8 mouse cellular contexts compared by ENCODE assay signal in the genomic region with DNA sequence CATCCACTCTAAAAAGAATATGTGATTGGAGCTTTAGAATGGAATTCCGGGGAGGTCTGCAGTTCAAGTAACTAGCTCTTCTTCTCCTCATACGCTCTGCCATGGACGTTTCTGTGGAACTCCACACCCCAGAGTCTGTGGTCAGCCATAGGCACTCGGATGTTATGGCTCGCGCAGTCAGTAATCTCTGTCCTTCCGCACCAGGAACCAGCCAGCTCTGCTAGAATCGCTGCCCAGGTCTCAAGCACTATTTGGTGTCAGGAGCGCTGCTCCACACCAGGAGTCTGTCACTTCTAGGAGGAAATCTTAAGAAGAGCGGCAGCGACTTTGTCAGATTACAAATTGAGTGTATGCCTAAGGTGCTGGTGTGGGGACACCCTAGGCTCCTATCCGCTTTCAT. TPM values are rescaled to one million over a fixed set of nuclear protein-coding genes. Genes with fewer than 3 reads are reported as not detected.
DNase-seq lines count a peak whose midpoint lies in the region; ATAC-seq and TF ChIP-seq lines count a peak whose summit lies in the region.

No protein-coding gene starts in this region.

- no peaks in the 10 kb centered on the region for H3K9me3 ChIP-seq in embryonic facial prominence, embryonic 10.5 days
- no peaks in the 10 kb centered on the region for H3K9me3 ChIP-seq in hindbrain, embryonic 16.5 days (ENCODE audit: control insufficient read depth, low read length)
- no peaks in the 10 kb centered on the region for H3K9me3 ChIP-seq in midbrain, embryonic 13.5 days

- no peak for DNase-seq in gastrocnemius, adult 2 months
- DNase-seq in gastrocnemius, postnatal 25 days, result no peak
- DNase-seq in embryonic facial prominence, embryonic 10.5 days (ENCODE audit: low spot score), result peak; percentile 40
- DNase-seq in layer of hippocampus, adult 8-10 months (ENCODE audit: low spot score in 2 of 2), result no peak
- no peak for DNase-seq in right cerebral cortex, postnatal 25 days
- no peak for DNase-seq in layer of hippocampus, postnatal 14 days (ENCODE audit: low spot score in 2 of 2)

- H3K36me3 ChIP-seq in embryonic facial prominence, embryonic 10.5 days (replicated peaks), result no peaks in the 10 kb centered on the region
- H3K36me3 ChIP-seq in hindbrain, embryonic 16.5 days (ENCODE audit: control insufficient read depth, insufficient read depth, low read length), result no peaks in the 10 kb centered on the region
- H3K36me3 ChIP-seq in midbrain, embryonic 13.5 days, result no peaks in the 10 kb centered on the region

- whole genome bisulfite sequencing in embryonic facial prominence, embryonic 10.5 days, result 3% methylated on average over 12 of the region's 12 CpGs
- 3% methylated on average over 12 of the region's 12 CpGs for WGBS in hindbrain, embryonic 16.5 days
- WGBS in midbrain, embryonic 13.5 days, result under 1% methylated on average over 12 of the region's 12 CpGs

- no peak overlapping the region for H3K9ac ChIP-seq in hindbrain, embryonic 16.5 days (ENCODE audit: low read depth, low read length)
- H3K9ac ChIP-seq in midbrain, embryonic 13.5 days (replicated peaks), result no peak overlapping the region

- H3K4me3 ChIP-seq in gastrocnemius, adult 2 months, result peak overlapping the region; percentile 72
- peak overlapping the region; percentile 66 for H3K4me3 ChIP-seq in embryonic facial prominence, embryonic 10.5 days
- H3K4me3 ChIP-seq in hindbrain, embryonic 16.5 days (ENCODE audit: low read length), result no peak overlapping the region
- H3K4me3 ChIP-seq in midbrain, embryonic 13.5 days (replicated peaks), result peak overlapping the region; percentile 35; the same call in 1 of the 2 replicates

- H3K4me1 ChIP-seq in embryonic facial prominence, embryonic 10.5 days, result peaks cover 33% of the 10 kb centered on the region
- peaks cover 9% of the 10 kb centered on the region for H3K4me1 ChIP-seq in hindbrain, embryonic 16.5 days (ENCODE audit: control insufficient read depth, insufficient read depth, low read depth, low read length)
- peaks cover 23% of the 10 kb centered on the region for H3K4me1 ChIP-seq in midbrain, embryonic 13.5 days (replicated peaks)

- intact Hi-C loops in gastrocnemius, adult 2 months (cut with DNase I), result loop anchor here (5.0 kb wide), 2 partner anchors 521 to 964 kb away; no protein-coding TSS in a partner anchor

- no peak for ATAC-seq in hindbrain, embryonic 16.5 days
- no peak for ATAC-seq in midbrain, embryonic 13.5 days

- peak overlapping the region; percentile 85 for H3K27ac ChIP-seq in gastrocnemius, adult 2 months
- H3K27ac ChIP-seq in embryonic facial prominence, embryonic 10.5 days (replicated peaks), result peak overlapping the region; percentile 82; the same call in 1 of the 2 replicates
- no peak overlapping the region for H3K27ac ChIP-seq in hindbrain, embryonic 16.5 days (ENCODE audit: low read depth, low read length)
- H3K27ac ChIP-seq in midbrain, embryonic 13.5 days, result no peak overlapping the region

- H3K4me2 ChIP-seq in hindbrain, embryonic 16.5 days (ENCODE audit: low read length), result peak overlapping the region; percentile 49
- H3K4me2 ChIP-seq in midbrain, embryonic 13.5 days (replicated peaks), result peak overlapping the region; percentile 55

- TF ChIP-seq CTCF in gastrocnemius, adult 2 months (IDR thresholded peaks at IDR 0.05), result no peak

- H3K27me3 ChIP-seq in embryonic facial prominence, embryonic 10.5 days (replicated peaks; ENCODE audit: low read depth, poor library complexity, severe bottlenecking), result peaks cover 97% of the 10 kb centered on the region
- peaks cover 54% of the 10 kb centered on the region for H3K27me3 ChIP-seq in hindbrain, embryonic 16.5 days (replicated peaks; ENCODE audit: control insufficient read depth, insufficient read depth, low read length)
- peaks cover 95% of the 10 kb centered on the region for H3K27me3 ChIP-seq in midbrain, embryonic 13.5 days

RNA-seq across cellular contexts. Expression of a gene that starts 3.8 kb away (rescaled TPM):
- 1 to 10 TPM; 2.7 to 4.2 TPM for total RNA-seq in gastrocnemius, adult 2 months (2021)
- 1 to 10 TPM; 2.7 to 2.9 TPM for total RNA-seq in gastrocnemius, postnatal 25 days (2021)
- 13.8 and 23.6 TPM in 2 replicates for polyA plus RNA-seq in embryonic facial prominence, embryonic 10.5 days (2016; fragmentation: Nextera tagmentation; extraction: Ambion mirVana)
- 9.3 and 14.5 TPM in 2 replicates for polyA plus RNA-seq in hindbrain, embryonic 16.5 days (2015; fragmentation: Nextera tagmentation; extraction: Ambion mirVana)
- 7.8 and 9.2 TPM in 2 replicates for polyA plus RNA-seq in midbrain, embryonic 13.5 days (2015; fragmentation: Nextera tagmentation; extraction: Ambion mirVana)
- total RNA-seq in layer of hippocampus, adult 8-10 months (2022), result 1 to 10 TPM; 3.5 to 4.0 (median 3.6) TPM
- total RNA-seq in layer of hippocampus, postnatal 14 days (2021), result 1 to 10 TPM; 8.2 to 9.2 TPM

Comparison
In these comparisons a context has a peak if more than half of its experiments do, and no peak if none do; other contexts are left out.
1. H3K27ac ChIP-seq: peak in gastrocnemius, adult 2 months (single experiment) and embryonic facial prominence, embryonic 10.5 days (single experiment); none in hindbrain, embryonic 16.5 days (single experiment) and midbrain, embryonic 13.5 days (single experiment).